In genomic region chr1:23958101-23958500, GRCm38 (mm10) we compare ENCODE assay signal across 28 mouse cellular contexts.
"Had no signal": no experiment of that assay in that cellular context is flagged by ENCODE, and none has a peak within 500 bp of the region (broad histone marks: within the 10 kb centered on the region; RNA-seq: fewer than 3 reads in every experiment).

No protein-coding gene starts in this region.

- H3K4me1 ChIP-seq: liver, embryonic 15.5 days; lung, embryonic 15.5 days; midbrain, embryonic 12.5 days had no signal

- H3K9ac ChIP-seq: limb, embryonic 12.5 days; limb, embryonic 13.5 days; limb, embryonic 15.5 days; liver, embryonic 12.5 days; liver, embryonic 13.5 days; liver, embryonic 14.5 days; liver, embryonic 15.5 days; liver, postnatal 0 days; lung, embryonic 14.5 days; lung, embryonic 15.5 days; midbrain, embryonic 12.5 days; midbrain, embryonic 13.5 days; midbrain, embryonic 15.5 days had no signal

- H3K4me3 ChIP-seq: liver, embryonic 15.5 days; megakaryocyte, embryonic 14.5 days; midbrain, embryonic 13.5 days; midbrain, embryonic 15.5 days; myocyte had no signal

- DNase-seq: left cerebral cortex, postnatal 4 days; liver, embryonic 13.5 days; lung, adult 18-20 months; lung, adult 2 months; lung, embryonic 14.5 days; lung, postnatal 10 days; lung, postnatal 14 days; lung, postnatal 36 days; lung, postnatal 4 days; midbrain, embryonic 14.5 days had no signal

- H3K9me3 ChIP-seq: limb, embryonic 10.5 days; limb, embryonic 12.5 days; limb, embryonic 13.5 days; limb, embryonic 15.5 days; liver, embryonic 12.5 days; liver, embryonic 13.5 days; liver, embryonic 15.5 days; lung, embryonic 15.5 days; midbrain, embryonic 10.5 days; midbrain, embryonic 12.5 days; midbrain, embryonic 13.5 days; midbrain, embryonic 15.5 days had no signal

- H3K27me3 ChIP-seq: limb, embryonic 12.5 days; limb, embryonic 13.5 days; limb, embryonic 15.5 days; liver, embryonic 13.5 days; lung, embryonic 15.5 days; midbrain, embryonic 12.5 days; midbrain, embryonic 13.5 days; midbrain, embryonic 15.5 days had no signal

- ATAC-seq: liver, postnatal 0 days; lung, postnatal 0 days; midbrain, embryonic 16.5 days had no signal

- H3K27ac ChIP-seq: limb, embryonic 10.5 days; limb, embryonic 12.5 days; limb, embryonic 13.5 days; limb, embryonic 15.5 days; liver, embryonic 12.5 days; liver, embryonic 13.5 days; liver, embryonic 14.5 days; liver, embryonic 15.5 days; lung, embryonic 15.5 days; macrophage; midbrain, embryonic 12.5 days; midbrain, embryonic 13.5 days; midbrain, embryonic 15.5 days had no signal

- H3K36me3 ChIP-seq: limb, embryonic 10.5 days; limb, embryonic 12.5 days; limb, embryonic 13.5 days; limb, embryonic 15.5 days; liver, embryonic 12.5 days; liver, embryonic 13.5 days; liver, embryonic 15.5 days; lung, embryonic 15.5 days; midbrain, embryonic 10.5 days; midbrain, embryonic 12.5 days; midbrain, embryonic 13.5 days; midbrain, embryonic 15.5 days had no signal
